Mouse (Mus musculus) G1E (cell line): ENCODE results near the gene Sphk1. TPM values are rescaled to one million over a fixed set of nuclear protein-coding genes. Genes with fewer than 3 reads are reported as not detected.

Experiments used
- ATAC-seq: 2 replicates; pipeline ENCODE4 v1.8.0; 2016; ENCODE audit warnings: mild to moderate bottlenecking; ENCODE audit not compliant: insufficient number of reproducible peaks, poor library complexity, low FRiP score, severe bottlenecking; ENCODE audit errors: extremely low read depth
- DNase-seq: peaks from one replicate; pipeline ENCODE4 v3.0.0; 2012; ENCODE audit warnings: low spot score
- H3K27me3 ChIP-seq: 2 replicates; pipeline ENCODE4 v1.6.1; 2012; ENCODE audit warnings: mild to moderate bottlenecking, low read length, inconsistent platforms; ENCODE audit not compliant: insufficient read depth
- H3K36me3 ChIP-seq: replicated peaks from 2 replicates; pipeline ENCODE3; 2012; ENCODE audit warnings: mild to moderate bottlenecking, inconsistent platforms
- H3K4me1 ChIP-seq: 2 replicates; pipeline ENCODE4 v1.6.1; 2012; ENCODE audit warnings: low read depth, low read length, inconsistent platforms, mixed read lengths; ENCODE audit not compliant: insufficient read depth
- H3K4me3 ChIP-seq: 2 replicates; pipeline ENCODE4 v1.5.1; 2012; ENCODE audit warnings: low read depth, mild to moderate bottlenecking, inconsistent platforms, low read length, moderate library complexity, mixed read lengths
- H3K9me3 ChIP-seq: replicated peaks from 2 replicates; pipeline ENCODE4 v1.6.1; 2012; ENCODE audit warnings: inconsistent platforms
- CTCF ChIP-seq: IDR thresholded peaks from 2 replicates; pipeline ENCODE4 v1.5.1; 2012; ENCODE audit warnings: low read depth, low read length, inconsistent platforms, mixed read lengths
- GATA1 ChIP-seq: IDR thresholded peaks from 2 replicates; pipeline ENCODE4 v1.6.1; 2012; ENCODE audit warnings: borderline replicate concordance, low read length, inconsistent platforms, mixed read lengths
- GATA2 ChIP-seq: IDR thresholded peaks from 2 replicates; pipeline ENCODE4 v1.6.1; 2012; ENCODE audit warnings: low read depth, low read length, inconsistent platforms, borderline replicate concordance
- POLR2AphosphoS5 ChIP-seq: IDR thresholded peaks from 2 replicates; pipeline ENCODE4 v1.6.1; 2012; ENCODE audit warnings: low read depth, low read length, inconsistent platforms; ENCODE audit not compliant: insufficient replicate concordance
- TAL1 ChIP-seq: conservative IDR thresholded peaks from 2 replicates; pipeline ENCODE4 v1.6.1; 2012; ENCODE audit warnings: low read depth, low read length, inconsistent platforms, mixed read lengths
- polyA plus RNA-seq: library from polyadenylated mRNA; stranded (reverse); fragments of >175 nt; gene quantifications from 2 replicates; pipeline ENCODE4 v1.2.3, GENCODE M21; 2012
- total RNA-seq, 2 experiments: library from RNA; stranded (forward) in 1 of 2; stranded (reverse) in 1 of 2; fragments of 200-1000 nt in 1 of 2; fragments of >200 nt in 1 of 2; fragmentation: Nextera tagmentation in 1 of 2; gene quantifications; 2 replicates each; pipeline ENCODE4 v1.2.3; 2014 to 2017

Sphk1 gene
- total and polyA plus RNA-seq, 3 experiments: 2.3 to 22.1 (median 16.7) TPM

DNA sequence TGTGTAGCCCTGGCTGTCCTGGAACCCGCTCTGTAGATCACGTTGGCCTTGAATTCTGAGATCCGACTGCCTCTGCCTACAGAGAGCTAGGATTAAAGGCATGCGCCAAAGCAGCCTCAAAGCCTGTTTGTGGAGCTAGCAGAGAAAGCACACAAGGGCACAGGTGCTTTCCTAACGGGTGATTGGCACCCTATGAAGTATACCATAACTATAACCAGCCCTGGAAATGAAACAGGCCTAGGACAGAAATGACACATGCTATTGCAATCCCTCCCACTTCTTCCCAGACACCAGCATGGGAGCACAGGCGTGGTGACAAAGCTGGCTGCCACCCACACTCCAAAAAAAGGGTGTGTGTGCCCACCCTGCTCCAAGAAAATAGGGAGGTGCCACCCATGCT, 17.7 kb upstream of the Sphk1 start:
- DNase-seq (no peak), ATAC-seq (no peak)
- Histone ChIP-seq H3K4me1 (peaks cover 34% of the 10 kb centered on the region), H3K36me3 (no peaks in the 10 kb centered on the region), H3K27me3 (no peaks in the 10 kb centered on the region), H3K9me3 (no peaks in the 10 kb centered on the region), H3K4me3 (no peak overlapping the region)
- TF ChIP-seq POLR2AphosphoS5 (no peak), GATA1 (no peak), GATA2 (no peak), CTCF (no peak), TAL1 (no peak)

- Histone ChIP-seq H3K4me3 (no peak overlapping the region), H3K9me3 (no peaks in the 10 kb centered on the region), H3K27me3 (peaks cover 2% of the 10 kb centered on the region; the same call in 1 of the 2 replicates), H3K36me3 (no peaks in the 10 kb centered on the region), H3K4me1 (peaks cover 36% of the 10 kb centered on the region)
- TF ChIP-seq GATA1 (no peak), POLR2AphosphoS5 (no peak), TAL1 (no peak), CTCF (no peak), GATA2 (no peak)
- DNase-seq (no peak), ATAC-seq (no peak)
Observed at GRCm38 (mm10) chr11:116513531-116514038, 17.1 kb upstream of the Sphk1 start.

- no peak for TF ChIP-seq GATA2
- TF ChIP-seq GATA1: no peak
- TF ChIP-seq POLR2AphosphoS5: no peak
- TF ChIP-seq CTCF: no peak
Observed at GRCm38 (mm10) chr11:116515330-116516020, 15.2 kb upstream of the Sphk1 start.

GRCm38 (mm10) chr11:116518482-116518881, 12.2 kb upstream of the Sphk1 start:
- Histone ChIP-seq H3K27me3 (peaks cover 13% of the 10 kb centered on the region), H3K36me3 (no peaks in the 10 kb centered on the region), H3K4me1 (peaks cover 30% of the 10 kb centered on the region), H3K9me3 (no peaks in the 10 kb centered on the region), H3K4me3 (no peak overlapping the region)
- DNase-seq: no peak
- ATAC-seq: no peak
- TF ChIP-seq GATA2: no peak
- TF ChIP-seq GATA1: no peak
- TF ChIP-seq TAL1: no peak
- no peak for TF ChIP-seq POLR2AphosphoS5
- no peak for TF ChIP-seq CTCF

More at GRCm38 (mm10) chr11:116515330-116516020, 15.2 kb upstream of the Sphk1 start:
- no peaks in the 10 kb centered on the region for H3K36me3 ChIP-seq
- peaks cover 9% of the 10 kb centered on the region for H3K27me3 ChIP-seq
- H3K9me3 ChIP-seq: no peaks in the 10 kb centered on the region
- DNase-seq (no peak), ATAC-seq (no peak)
- peaks cover 35% of the 10 kb centered on the region for H3K4me1 ChIP-seq
- H3K4me3 ChIP-seq: no peak overlapping the region

- Histone ChIP-seq H3K4me3 (no peak overlapping the region), H3K9me3 (no peaks in the 10 kb centered on the region), H3K36me3 (no peaks in the 10 kb centered on the region), H3K4me1 (peaks cover 28% of the 10 kb centered on the region), H3K27me3 (peaks cover 16% of the 10 kb centered on the region)
- DNase-seq (no peak), ATAC-seq (no peak)
- no peak for TF ChIP-seq GATA2
Observed at GRCm38 (mm10) chr11:116521143-116521542, 9.6 kb upstream of the Sphk1 start.

DNA sequence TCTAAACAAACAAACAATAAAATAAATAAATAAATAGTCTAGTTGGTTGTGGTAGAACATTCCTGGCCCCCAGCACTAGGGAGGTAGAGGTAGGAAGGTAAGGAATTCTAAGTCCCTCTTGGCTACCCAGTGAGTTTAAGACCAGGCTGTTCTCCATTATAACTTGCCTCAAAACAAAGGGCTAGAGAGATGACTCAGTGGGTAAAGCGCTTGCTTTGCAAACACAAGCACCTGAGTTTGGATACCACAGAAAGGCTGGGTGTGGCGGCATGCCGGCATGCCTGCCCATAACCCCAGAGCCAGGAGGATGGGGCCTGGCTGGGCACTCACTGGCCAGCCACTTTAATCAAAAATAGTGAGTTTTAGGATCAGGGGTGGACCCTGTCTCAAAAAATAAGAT, 8.7 kb upstream of the Sphk1 start:
- Histone ChIP-seq H3K27me3 (peaks cover 17% of the 10 kb centered on the region), H3K4me3 (no peak overlapping the region), H3K4me1 (peaks cover 28% of the 10 kb centered on the region), H3K9me3 (no peaks in the 10 kb centered on the region), H3K36me3 (no peaks in the 10 kb centered on the region)
- DNase-seq: no peak
- TF ChIP-seq TAL1 (no peak), CTCF (no peak), GATA1 (no peak), GATA2 (no peak), POLR2AphosphoS5 (no peak)
- no peak for ATAC-seq

DNA sequence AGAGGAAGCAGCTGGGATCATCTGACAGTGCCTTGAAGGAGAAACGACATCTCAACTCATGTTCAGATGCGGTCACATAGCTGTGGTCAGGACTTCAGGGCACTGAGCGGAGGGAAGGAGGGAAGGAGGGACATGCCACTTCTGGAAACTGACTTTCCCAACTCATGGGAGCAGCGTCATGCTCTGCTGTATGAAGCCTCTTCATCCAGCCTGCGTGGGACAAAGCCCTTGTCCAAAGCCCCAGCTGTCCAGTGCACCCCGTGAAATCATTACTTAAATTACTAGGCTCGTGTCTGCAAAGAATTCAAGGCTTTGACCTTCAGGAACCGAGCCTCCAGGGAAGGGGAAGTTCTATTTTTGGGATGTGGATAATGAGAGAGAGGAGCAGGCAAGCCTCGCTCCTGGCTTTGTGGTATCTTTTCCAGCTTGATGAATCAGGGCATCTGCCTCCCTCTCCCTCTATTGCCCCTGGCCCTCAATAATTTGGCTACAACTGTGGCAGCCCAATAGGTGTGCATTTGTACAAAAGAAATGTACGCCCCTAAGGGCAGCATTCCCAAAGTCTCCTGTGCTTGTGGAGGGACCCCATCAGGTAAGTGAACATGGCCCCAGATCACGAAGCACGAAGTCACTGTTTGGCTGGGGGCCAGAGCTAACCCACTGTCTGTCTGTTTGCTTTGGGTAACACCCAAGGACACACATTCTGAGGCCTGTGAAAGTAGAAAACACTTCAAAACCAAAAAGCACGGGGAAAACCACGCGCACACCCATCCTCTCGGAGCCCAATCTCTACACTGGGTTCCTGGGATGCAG, 7.6 kb upstream of the Sphk1 start:
- Histone ChIP-seq H3K27me3 (peaks cover 17% of the 10 kb centered on the region), H3K36me3 (no peaks in the 10 kb centered on the region), H3K4me3 (no peak overlapping the region), H3K9me3 (no peaks in the 10 kb centered on the region), H3K4me1 (peaks cover 23% of the 10 kb centered on the region)
- ATAC-seq (no peak), DNase-seq (no peak)
- no peak for TF ChIP-seq TAL1
- no peak for TF ChIP-seq GATA2
- TF ChIP-seq POLR2AphosphoS5: no peak
- TF ChIP-seq CTCF: no peak
- no peak for TF ChIP-seq GATA1
